Mouse (Mus musculus): ENCODE measurements around the gene 9530068E07Rik. TPM values are rescaled to one million over a fixed set of nuclear protein-coding genes. Genes with fewer than 3 reads are reported as not detected.
A peak's percentile ranks its signal among the peaks of the same experiment; 100 is the strongest.
"Not testable (repeated sequence)": the region's sequence is repeated elsewhere in the genome, so short reads cannot be mapped to it uniquely, and the experiment has no call there.

Gene 9530068E07Rik
- 136 and 145 TPM in 2 replicates for polyA plus RNA-seq (2015; fragmentation: Nextera tagmentation; extraction: Ambion mirVana)

GRCm38 (mm10) chr11:52395940-52396596 lies at the start of gene 9530068E07Rik:
9530068E07Rik (plus strand) TSS chr11:52396428.
- Histone ChIP-seq H3K4me2 (ENCODE audit: low read length) (peak within 1 kb of the TSS; percentile 82), H3K4me3 (ENCODE audit: low read length) (peak within 1 kb of the TSS; percentile 84), H3K9ac (ENCODE audit: low read depth, low read length) (peak within 1 kb of the TSS; percentile 97), H3K27ac (ENCODE audit: low read depth, low read length) (peak within 1 kb of the TSS; percentile 89), H3K4me1 (ENCODE audit: control insufficient read depth, insufficient read depth, low read depth, low read length) (peaks cover 14% of the 10 kb centered on the region), H3K27me3 (replicated peaks; ENCODE audit: control insufficient read depth, insufficient read depth, low read length) (no peaks in the 10 kb centered on the region), H3K36me3 (ENCODE audit: control insufficient read depth, insufficient read depth, low read length) (no peaks in the 10 kb centered on the region), H3K9me3 (ENCODE audit: control insufficient read depth, low read length) (no peaks in the 10 kb centered on the region)
- ATAC-seq: peak; percentile 97
- WGBS: 1% methylated on average over 38 of the region's 38 CpGs

GRCm38 (mm10) chr11:52346635-52347005 lies 49.6 kb upstream of the 9530068E07Rik start:
- Histone ChIP-seq H3K27me3 (replicated peaks; ENCODE audit: control insufficient read depth, insufficient read depth, low read length) (no peaks in the 10 kb centered on the region), H3K4me1 (ENCODE audit: control insufficient read depth, insufficient read depth, low read depth, low read length) (peaks cover 4% of the 10 kb centered on the region; the same call in 1 of the 2 replicates), H3K9ac (ENCODE audit: low read depth, low read length) (0 out of 2 replicates have a peak overlapping the region, but pooled peaks have one; percentile 29), H3K27ac (ENCODE audit: low read depth, low read length) (peak overlapping the region; percentile 57; the same call in 1 of the 2 replicates), H3K9me3 (ENCODE audit: control insufficient read depth, low read length) (no peaks in the 10 kb centered on the region), H3K36me3 (ENCODE audit: control insufficient read depth, insufficient read depth, low read length) (no peaks in the 10 kb centered on the region), H3K4me2 (ENCODE audit: low read length) (peak overlapping the region; percentile 56), H3K4me3 (ENCODE audit: low read length) (peak overlapping the region; percentile 27)
- 6% methylated on average over 12 of the region's 12 CpGs for WGBS
- peak; percentile 79 for ATAC-seq

- 87% methylated on average over 4 of the region's 4 CpGs for WGBS
- no peak overlapping the region for H3K27ac ChIP-seq (ENCODE audit: low read depth, low read length)
Observed at GRCm38 (mm10) chr11:52348156-52348555, 48.1 kb upstream of the 9530068E07Rik start.

GRCm38 (mm10) chr11:52348724-52349123 lies 47.5 kb upstream of the 9530068E07Rik start:
- no peaks in the 10 kb centered on the region for H3K27me3 ChIP-seq (replicated peaks; ENCODE audit: control insufficient read depth, insufficient read depth, low read length)
- H3K4me1 ChIP-seq (ENCODE audit: control insufficient read depth, insufficient read depth, low read depth, low read length): peaks cover 4% of the 10 kb centered on the region; the same call in 1 of the 2 replicates
- H3K4me2 ChIP-seq (ENCODE audit: low read length): no peak overlapping the region
- no peak overlapping the region for H3K27ac ChIP-seq (ENCODE audit: low read depth, low read length)
- H3K36me3 ChIP-seq (ENCODE audit: control insufficient read depth, insufficient read depth, low read length): no peaks in the 10 kb centered on the region
- no peak overlapping the region for H3K4me3 ChIP-seq (ENCODE audit: low read length)
- 70% methylated on average over 3 of the region's 3 CpGs for WGBS
- H3K9me3 ChIP-seq (ENCODE audit: control insufficient read depth, low read length): no peaks in the 10 kb centered on the region
- no peak for ATAC-seq
- no peak overlapping the region for H3K9ac ChIP-seq (ENCODE audit: low read depth, low read length)

More at GRCm38 (mm10) chr11:52348156-52348555, 48.1 kb upstream of the 9530068E07Rik start:
- no peak for ATAC-seq
- H3K4me2 ChIP-seq (ENCODE audit: low read length): no peak overlapping the region
- no peak overlapping the region for H3K4me3 ChIP-seq (ENCODE audit: low read length)
- no peaks in the 10 kb centered on the region for H3K27me3 ChIP-seq (replicated peaks; ENCODE audit: control insufficient read depth, insufficient read depth, low read length)
- H3K9me3 ChIP-seq (ENCODE audit: control insufficient read depth, low read length): no peaks in the 10 kb centered on the region
- H3K9ac ChIP-seq (ENCODE audit: low read depth, low read length): no peak overlapping the region
- peaks cover 4% of the 10 kb centered on the region; the same call in 1 of the 2 replicates for H3K4me1 ChIP-seq (ENCODE audit: control insufficient read depth, insufficient read depth, low read depth, low read length)
- no peaks in the 10 kb centered on the region for H3K36me3 ChIP-seq (ENCODE audit: control insufficient read depth, insufficient read depth, low read length)

- 2% methylated on average over 9 of the region's 9 CpGs for WGBS
- H3K36me3 ChIP-seq (ENCODE audit: control insufficient read depth, insufficient read depth, low read length): no peaks in the 10 kb centered on the region
- no peak overlapping the region for H3K27ac ChIP-seq (ENCODE audit: low read depth, low read length)
- ATAC-seq: no peak
- H3K4me2 ChIP-seq (ENCODE audit: low read length): no peak overlapping the region
- no peak overlapping the region for H3K4me3 ChIP-seq (ENCODE audit: low read length)
- H3K4me1 ChIP-seq (ENCODE audit: control insufficient read depth, insufficient read depth, low read depth, low read length): peaks cover 4% of the 10 kb centered on the region; the same call in 1 of the 2 replicates
- H3K9me3 ChIP-seq (ENCODE audit: control insufficient read depth, low read length): no peaks in the 10 kb centered on the region
- H3K9ac ChIP-seq (ENCODE audit: low read depth, low read length): no peak overlapping the region
- no peaks in the 10 kb centered on the region for H3K27me3 ChIP-seq (replicated peaks; ENCODE audit: control insufficient read depth, insufficient read depth, low read length)
Observed at GRCm38 (mm10) chr11:52350924-52351323, 45.3 kb upstream of the 9530068E07Rik start.

- no peak overlapping the region for H3K4me3 ChIP-seq (ENCODE audit: low read length)
- H3K9ac ChIP-seq (ENCODE audit: low read depth, low read length): no peak overlapping the region
- 96% methylated on average over 3 of the region's 3 CpGs for WGBS
- H3K27ac ChIP-seq (ENCODE audit: low read depth, low read length): no peak overlapping the region
- H3K9me3 ChIP-seq (ENCODE audit: control insufficient read depth, low read length): no peaks in the 10 kb centered on the region
- ATAC-seq: no peak
- no peaks in the 10 kb centered on the region for H3K4me1 ChIP-seq (ENCODE audit: control insufficient read depth, insufficient read depth, low read depth, low read length)
- no peaks in the 10 kb centered on the region for H3K27me3 ChIP-seq (replicated peaks; ENCODE audit: control insufficient read depth, insufficient read depth, low read length)
- no peak overlapping the region for H3K4me2 ChIP-seq (ENCODE audit: low read length)
- H3K36me3 ChIP-seq (ENCODE audit: control insufficient read depth, insufficient read depth, low read length): no peaks in the 10 kb centered on the region
Observed at GRCm38 (mm10) chr11:52352271-52352670, 44.0 kb upstream of the 9530068E07Rik start.

- Histone ChIP-seq H3K27me3 (replicated peaks; ENCODE audit: control insufficient read depth, insufficient read depth, low read length) (no peaks in the 10 kb centered on the region), H3K9me3 (ENCODE audit: control insufficient read depth, low read length) (no peaks in the 10 kb centered on the region), H3K4me1 (ENCODE audit: control insufficient read depth, insufficient read depth, low read depth, low read length) (peaks cover 1% of the 10 kb centered on the region), H3K4me2 (ENCODE audit: low read length) (no peak overlapping the region), H3K36me3 (ENCODE audit: control insufficient read depth, insufficient read depth, low read length) (no peaks in the 10 kb centered on the region), H3K27ac (ENCODE audit: low read depth, low read length) (no peak overlapping the region), H3K4me3 (ENCODE audit: low read length) (no peak overlapping the region), H3K9ac (ENCODE audit: low read depth, low read length) (no peak overlapping the region)
- WGBS: 86% methylated on average over 5 of the region's 5 CpGs
- no peak for ATAC-seq
Observed at GRCm38 (mm10) chr11:52354644-52355043, 41.6 kb upstream of the 9530068E07Rik start.

GRCm38 (mm10) chr11:52355601-52356000 lies 40.6 kb upstream of the 9530068E07Rik start:
- 93% methylated on average over 1 of the region's 1 CpGs for WGBS
- H3K4me1 ChIP-seq (ENCODE audit: control insufficient read depth, insufficient read depth, low read depth, low read length): peaks cover 7% of the 10 kb centered on the region

GRCm38 (mm10) chr11:52357091-52357490 lies 39.1 kb upstream of the 9530068E07Rik start:
- H3K27ac ChIP-seq (ENCODE audit: low read depth, low read length); H3K9me3 ChIP-seq (ENCODE audit: control insufficient read depth, low read length); H3K4me3 ChIP-seq (ENCODE audit: low read length); H3K27me3 ChIP-seq (replicated peaks; ENCODE audit: control insufficient read depth, insufficient read depth, low read length); ATAC-seq; H3K9ac ChIP-seq (ENCODE audit: low read depth, low read length); H3K36me3 ChIP-seq (ENCODE audit: control insufficient read depth, insufficient read depth, low read length); H3K4me2 ChIP-seq (ENCODE audit: low read length): not testable (repeated sequence)
- peaks cover 10% of the 10 kb centered on the region for H3K4me1 ChIP-seq (ENCODE audit: control insufficient read depth, insufficient read depth, low read depth, low read length)
- WGBS: 96% methylated on average over 5 of the region's 5 CpGs

More at GRCm38 (mm10) chr11:52355601-52356000, 40.6 kb upstream of the 9530068E07Rik start:
- no peaks in the 10 kb centered on the region for H3K27me3 ChIP-seq (replicated peaks; ENCODE audit: control insufficient read depth, insufficient read depth, low read length)
- H3K9me3 ChIP-seq (ENCODE audit: control insufficient read depth, low read length): no peaks in the 10 kb centered on the region
- H3K4me2 ChIP-seq (ENCODE audit: low read length): no peak overlapping the region
- ATAC-seq: no peak
- H3K36me3 ChIP-seq (ENCODE audit: control insufficient read depth, insufficient read depth, low read length): no peaks in the 10 kb centered on the region
- no peak overlapping the region for H3K9ac ChIP-seq (ENCODE audit: low read depth, low read length)
- H3K4me3 ChIP-seq (ENCODE audit: low read length): no peak overlapping the region
- H3K27ac ChIP-seq (ENCODE audit: low read depth, low read length): no peak overlapping the region

Data from hindbrain, embryonic 16.5 days (tissue).